Mouse (Mus musculus) thymus, adult 2 months (tissue): ENCODE data around the gene Gm7137.

Experiments
- CTCF ChIP-seq: fragments of 200-500 bp; IDR thresholded peaks from 2 replicates; pipeline ENCODE4 v1.5.1; 2012; ENCODE audit warnings: mild to moderate bottlenecking, control low read depth, low read length, moderate library complexity, borderline replicate concordance; ENCODE audit not compliant: control insufficient read depth, poor library complexity, insufficient read depth; ENCODE audit errors: extremely low read depth
- POLR2A ChIP-seq: fragments of 200-500 bp; IDR thresholded peaks from 2 replicates; pipeline ENCODE4 v1.6.1; 2012; ENCODE audit warnings: mild to moderate bottlenecking, low read length, control low read depth, moderate library complexity; ENCODE audit not compliant: control insufficient read depth, poor library complexity, insufficient read depth; ENCODE audit errors: extremely low read depth

- TF ChIP-seq CTCF (no peak), POLR2A (no peak)
Observed at GRCm38 (mm10) chr10:77753448-77753847, 34.6 kb downstream of the Gm7137 start.
